Mouse (Mus musculus): ENCODE measurements around the gene Gm47791. TPM values are rescaled to one million over a fixed set of nuclear protein-coding genes. Genes with fewer than 3 reads are reported as not detected.
A peak's percentile ranks its signal among the peaks of the same experiment; 100 is the strongest.

The Gm47791 gene
- polyA plus RNA-seq, 1 experiment = not detected

DNA sequence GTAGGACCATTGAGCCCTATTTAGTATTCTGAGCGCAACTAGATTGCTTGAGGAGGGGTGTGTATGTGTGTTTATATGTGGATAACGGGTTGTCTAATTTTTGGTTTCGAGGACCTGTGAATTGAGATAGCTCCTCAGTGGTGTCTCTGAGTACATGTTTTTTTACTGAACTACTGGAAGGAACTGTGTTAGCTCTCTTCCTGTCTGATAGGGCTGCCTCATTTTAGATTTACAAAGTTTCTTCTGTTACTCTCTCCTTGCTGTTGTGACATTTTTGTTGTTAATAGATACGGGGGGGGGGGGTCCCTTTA, 45.2 kb downstream of the Gm47791 start:
- Histone ChIP-seq H3K27ac (ENCODE audit: insufficient read depth, low read depth, low read length) (no peak overlapping the region), H3K4me3 (ENCODE audit: low read depth, low read length) (no peak overlapping the region), H3K27me3 (ENCODE audit: control insufficient read depth, insufficient read depth, low read length) (no peaks in the 10 kb centered on the region), H3K36me3 (ENCODE audit: control insufficient read depth, insufficient read depth, low read length) (peaks cover 16% of the 10 kb centered on the region), H3K4me1 (ENCODE audit: control insufficient read depth, insufficient read depth, insufficient read length, low read length) (0 out of 2 replicates have a peak, but pooled peaks cover 2% of the 10 kb centered on the region)
- TF ChIP-seq POLR2A (IDR thresholded peaks at IDR 0.05; ENCODE audit: low read depth, low read length) = no peak
- no peak for TF ChIP-seq CTCF (IDR thresholded peaks at IDR 0.05; ENCODE audit: extremely low read depth, insufficient read length, insufficient replicate concordance, low read depth, low read length)
- 41% methylated on average over 4 of the region's 4 CpGs for WGBS

GRCm38 (mm10) chr1:82725026-82725874, 45.8 kb downstream of the Gm47791 start:
- WGBS = 2% methylated on average over 37 of the region's 37 CpGs

GRCm38 (mm10) chr1:82724339-82725025, 46.6 kb downstream of the Gm47791 start, which contains the start of gene Mff:
TSS of gene Mff (plus strand) at chr1:82724890.
- peaks cover 8% of the 10 kb centered on the region for H3K36me3 ChIP-seq (ENCODE audit: control insufficient read depth, insufficient read depth, low read length)
- peak within 1 kb of the TSS; percentile 54; the same call in 1 of the 2 replicates for H3K27ac ChIP-seq (ENCODE audit: insufficient read depth, low read depth, low read length)
- peak within 1 kb of the TSS; percentile 92 for H3K4me3 ChIP-seq (ENCODE audit: low read depth, low read length)
- no peaks in the 10 kb centered on the region for H3K27me3 ChIP-seq (ENCODE audit: control insufficient read depth, insufficient read depth, low read length)
- 0 out of 2 replicates have a peak, but pooled peaks cover 2% of the 10 kb centered on the region for H3K4me1 ChIP-seq (ENCODE audit: control insufficient read depth, insufficient read depth, insufficient read length, low read length)
- TF ChIP-seq CTCF (IDR thresholded peaks at IDR 0.05; ENCODE audit: extremely low read depth, insufficient read length, insufficient replicate concordance, low read depth, low read length) (no peak), POLR2A (IDR thresholded peaks at IDR 0.05; ENCODE audit: low read depth, low read length) (peak; percentile 68)
- 9% methylated on average over 38 of the region's 38 CpGs for WGBS

More at GRCm38 (mm10) chr1:82725026-82725874, 45.8 kb downstream of the Gm47791 start:
- 0 out of 2 replicates have a peak, but pooled peaks have one; percentile 11 for TF ChIP-seq CTCF (IDR thresholded peaks at IDR 0.05; ENCODE audit: extremely low read depth, insufficient read length, insufficient replicate concordance, low read depth, low read length)
- 0 out of 2 replicates have a peak, but pooled peaks have one; percentile 7 for TF ChIP-seq POLR2A (IDR thresholded peaks at IDR 0.05; ENCODE audit: low read depth, low read length)
- H3K36me3 ChIP-seq (ENCODE audit: control insufficient read depth, insufficient read depth, low read length) = peaks cover 12% of the 10 kb centered on the region
- peak overlapping the region; percentile 54; the same call in 1 of the 2 replicates for H3K27ac ChIP-seq (ENCODE audit: insufficient read depth, low read depth, low read length)
- 0 out of 2 replicates have a peak, but pooled peaks cover 2% of the 10 kb centered on the region for H3K4me1 ChIP-seq (ENCODE audit: control insufficient read depth, insufficient read depth, insufficient read length, low read length)
- no peaks in the 10 kb centered on the region for H3K27me3 ChIP-seq (ENCODE audit: control insufficient read depth, insufficient read depth, low read length)
- peak overlapping the region; percentile 92 for H3K4me3 ChIP-seq (ENCODE audit: low read depth, low read length)

Other genes with a start within 250 kb of the Gm47791 start
- 0.06 and 0.08 TPM in 2 replicates for gene Col4a4, start 184.4 kb downstream of the Gm47791 start, polyA plus RNA-seq (2012; rRNA removed)
- 0.20 TPM in 2 replicates for gene Col4a3, start 184.3 kb downstream of the Gm47791 start, polyA plus RNA-seq (2012; rRNA removed)
- 22.3 and 31.7 TPM in 2 replicates for gene Mff, start 46.4 kb downstream of the Gm47791 start, polyA plus RNA-seq (2012; rRNA removed)
- 38.1 and 224 TPM in 2 replicates for gene Tm4sf20, start 2.8 kb downstream of the Gm47791 start, polyA plus RNA-seq (2012; rRNA removed)
- 28.4 and 46.7 TPM in 2 replicates for gene Agfg1, start 68.2 kb upstream of the Gm47791 start, polyA plus RNA-seq (2012; rRNA removed)
- gene A030005L19Rik, start 142.1 kb upstream of the Gm47791 start, polyA plus RNA-seq (2012; rRNA removed) = 1.6 and 2.2 TPM in 2 replicates
- not detected in 2 replicates for gene A030014E15Rik, start 153.7 kb upstream of the Gm47791 start, polyA plus RNA-seq (2012; rRNA removed)
- not detected in 2 replicates for gene Gm6217, start 160.2 kb upstream of the Gm47791 start, polyA plus RNA-seq (2012; rRNA removed)
- gene A030003K21Rik, start 172.1 kb upstream of the Gm47791 start, polyA plus RNA-seq (2012; rRNA removed) = not detected in 2 replicates
- gene Gm7544, start 184.8 kb upstream of the Gm47791 start, polyA plus RNA-seq (2012; rRNA removed) = not detected in 2 replicates
- gene Gm47955, start 189.0 kb upstream of the Gm47791 start, polyA plus RNA-seq (2012; rRNA removed) = not detected in 2 replicates
- not detected in 2 replicates for gene Gm47959, start 229.3 kb upstream of the Gm47791 start, polyA plus RNA-seq (2012; rRNA removed)